Mouse (Mus musculus) embryonic facial prominence, embryonic 11.5 days (tissue): ENCODE measurements at regions not wholly inside any gene's neighbourhood (a gene's known extent, or its start where the extent isn't known, plus 50 kb on each side); places are given as distances from the start of the nearest gene placed in this dataset.
A peak's percentile ranks its signal among the peaks of the same experiment; 100 is the strongest.

Experiments
- ATAC-seq: fragments of 200-750 bp; cut with Nextera tagmentation; replicated peaks from 2 replicates; pipeline ENCODE4 v1.8.0; 2017; ENCODE audit warnings: low read depth; ENCODE audit not compliant: insufficient number of reproducible peaks, low FRiP score, low TSS enrichment
- DNase-seq: peaks from one replicate; pipeline ENCODE4 v3.0.0-alpha.2; 2015; ENCODE audit warnings: low spot score
- H3K27ac ChIP-seq: fragments of 300-500 bp; sonication (generic); replicated peaks from 2 replicates; pipeline ENCODE4 v1.5.1; 2014; ENCODE audit warnings: mild to moderate bottlenecking, low read depth, low read length, control low read depth
- H3K27me3 ChIP-seq: fragments of 300-500 bp; sonication (generic); 2 replicates; pipeline ENCODE4 v1.6.1; 2014; ENCODE audit warnings: mild to moderate bottlenecking, low read length, moderate library complexity, mixed read lengths; ENCODE audit not compliant: control insufficient read depth, insufficient read depth
- H3K36me3 ChIP-seq: fragments of 300-500 bp; sonication (generic); replicated peaks from 2 replicates; pipeline ENCODE4 v1.6.1; 2014; ENCODE audit warnings: low read depth, mild to moderate bottlenecking, low read length, moderate library complexity, mixed read lengths; ENCODE audit not compliant: control insufficient read depth, insufficient read depth
- H3K4me1 ChIP-seq: fragments of 300-500 bp; sonication (generic); 2 replicates; pipeline ENCODE4 v1.6.1; 2014; ENCODE audit warnings: low read length, mixed read lengths; ENCODE audit not compliant: control insufficient read depth, insufficient read depth
- H3K4me2 ChIP-seq: fragments of 300-500 bp; sonication (generic); 2 replicates; pipeline ENCODE4 v1.6.1; 2014; ENCODE audit warnings: low read depth, mild to moderate bottlenecking, control low read depth, low read length, moderate library complexity
- H3K4me3 ChIP-seq: fragments of 300-500 bp; sonication (generic); 2 replicates; pipeline ENCODE4 v1.5.1; 2014; ENCODE audit warnings: low read depth, low read length, control low read depth
- H3K9ac ChIP-seq: fragments of 300-500 bp; sonication (generic); replicated peaks from 2 replicates; pipeline ENCODE4 v1.6.1; 2014; ENCODE audit warnings: mild to moderate bottlenecking, control low read depth, low read length
- H3K9me3 ChIP-seq: fragments of 300-500 bp; sonication (generic); replicated peaks from 2 replicates; pipeline ENCODE4 v1.6.1; 2016; ENCODE audit warnings: mild to moderate bottlenecking, low read length, inconsistent platforms, mixed read lengths; ENCODE audit not compliant: control insufficient read depth
- WGBS: fragments of 180-500 bp; shearing (Covaris S2); extraction: QIAGEN DNeasy Blood & Tissue Kit; methylation state at CpG from one replicate; pipeline ENCODE4 v1.1.7; 2014; 5-methylcytosine and 5-hydroxymethylcytosine counted together

- Histone ChIP-seq H3K9ac (no peak overlapping the region), H3K4me2 (no peak overlapping the region), H3K27ac (no peak overlapping the region), H3K4me3 (no peak overlapping the region), H3K36me3 (no peaks in the 10 kb centered on the region), H3K4me1 (no peaks in the 10 kb centered on the region), H3K27me3 (no peaks in the 10 kb centered on the region), H3K9me3 (no peaks in the 10 kb centered on the region)
- no peak for ATAC-seq
- WGBS, result 13% methylated on average over 3 of the region's 3 CpGs
- DNase-seq, result peak; percentile 49
Observed at GRCm38 (mm10) chr14:45740662-45741061, 82.7 kb upstream of the Ddhd1 start.

GRCm38 (mm10) chr14:45746176-45746575 lies 88.2 kb upstream of the Ddhd1 start:
- ATAC-seq (no peak), DNase-seq (no peak)
- Histone ChIP-seq H3K27me3 (no peaks in the 10 kb centered on the region), H3K36me3 (no peaks in the 10 kb centered on the region), H3K4me2 (no peak overlapping the region), H3K9me3 (no peaks in the 10 kb centered on the region), H3K9ac (no peak overlapping the region), H3K27ac (no peak overlapping the region), H3K4me3 (no peak overlapping the region), H3K4me1 (no peaks in the 10 kb centered on the region)
- WGBS, result 88% methylated on average over 5 of the region's 5 CpGs

- DNase-seq (no peak), ATAC-seq (no peak)
- no peak overlapping the region for H3K9ac ChIP-seq
- WGBS, result 14% methylated on average over 1 of the region's 1 CpGs
- H3K36me3 ChIP-seq, result no peaks in the 10 kb centered on the region
- H3K4me2 ChIP-seq, result no peak overlapping the region
- H3K27me3 ChIP-seq, result no peaks in the 10 kb centered on the region
- H3K4me1 ChIP-seq, result no peaks in the 10 kb centered on the region
- H3K4me3 ChIP-seq, result no peak overlapping the region
- no peaks in the 10 kb centered on the region for H3K9me3 ChIP-seq
- no peak overlapping the region for H3K27ac ChIP-seq
Observed at GRCm38 (mm10) chr14:45757376-45757775, 99.4 kb upstream of the Ddhd1 start.

GRCm38 (mm10) chr14:45760890-45761680 lies 103.1 kb upstream of the Ddhd1 start:
- WGBS, result 94% methylated on average over 16 of the region's 16 CpGs
- no peak overlapping the region for H3K4me2 ChIP-seq

GRCm38 (mm10) chr14:45764231-45764630 lies 106.3 kb upstream of the Ddhd1 start:
- Histone ChIP-seq H3K36me3 (no peaks in the 10 kb centered on the region), H3K9me3 (no peaks in the 10 kb centered on the region), H3K9ac (no peak overlapping the region), H3K4me1 (no peaks in the 10 kb centered on the region), H3K27me3 (no peaks in the 10 kb centered on the region), H3K4me3 (no peak overlapping the region), H3K4me2 (no peak overlapping the region), H3K27ac (no peak overlapping the region)
- 61% methylated on average over 3 of the region's 3 CpGs for WGBS
- DNase-seq (no peak), ATAC-seq (no peak)

More at GRCm38 (mm10) chr14:45760890-45761680, 103.1 kb upstream of the Ddhd1 start:
- H3K9ac ChIP-seq, result no peak overlapping the region
- no peaks in the 10 kb centered on the region for H3K27me3 ChIP-seq
- no peaks in the 10 kb centered on the region for H3K4me1 ChIP-seq
- ATAC-seq (no peak), DNase-seq (no peak)
- H3K9me3 ChIP-seq, result no peaks in the 10 kb centered on the region
- H3K27ac ChIP-seq, result no peak overlapping the region
- H3K36me3 ChIP-seq, result no peaks in the 10 kb centered on the region
- H3K4me3 ChIP-seq, result no peak overlapping the region

- DNase-seq, result no peak
- peak; percentile 70; the same call in 1 of the 2 replicates for ATAC-seq
- WGBS, result 88% methylated on average over 1 of the region's 1 CpGs
- Histone ChIP-seq H3K27ac (no peak overlapping the region), H3K4me2 (no peak overlapping the region), H3K4me3 (no peak overlapping the region), H3K9me3 (no peaks in the 10 kb centered on the region), H3K4me1 (no peaks in the 10 kb centered on the region), H3K36me3 (no peaks in the 10 kb centered on the region), H3K9ac (no peak overlapping the region), H3K27me3 (no peaks in the 10 kb centered on the region)
Observed at GRCm38 (mm10) chr14:45766582-45766981, 108.6 kb upstream of the Ddhd1 start.

- no peaks in the 10 kb centered on the region for H3K27me3 ChIP-seq
- no peaks in the 10 kb centered on the region; the same call in 1 of the 2 replicates for H3K36me3 ChIP-seq
- no peaks in the 10 kb centered on the region for H3K4me1 ChIP-seq
- no peak overlapping the region for H3K4me3 ChIP-seq
- 16% methylated on average over 19 of the region's 19 CpGs for WGBS
- ATAC-seq (peak; percentile 79), DNase-seq (peak; percentile 85)
- H3K4me2 ChIP-seq, result peak overlapping the region; percentile 21; the same call in 1 of the 2 replicates
- no peak overlapping the region for H3K27ac ChIP-seq
- H3K9me3 ChIP-seq, result no peaks in the 10 kb centered on the region
- no peak overlapping the region for H3K9ac ChIP-seq
Observed at GRCm38 (mm10) chr14:45772665-45773277, 114.8 kb upstream of the Ddhd1 start.

GRCm38 (mm10) chr14:45773326-45773725 lies 115.4 kb upstream of the Ddhd1 start:
- no peaks in the 10 kb centered on the region for H3K27me3 ChIP-seq
- DNase-seq (no peak), ATAC-seq (no peak)
- no peaks in the 10 kb centered on the region for H3K4me1 ChIP-seq
- H3K27ac ChIP-seq, result no peak overlapping the region
- WGBS, result 49% methylated on average over 7 of the region's 7 CpGs
- no peak overlapping the region for H3K4me3 ChIP-seq
- H3K36me3 ChIP-seq, result no peaks in the 10 kb centered on the region; the same call in 1 of the 2 replicates
- H3K9me3 ChIP-seq, result no peaks in the 10 kb centered on the region
- no peak overlapping the region for H3K4me2 ChIP-seq
- H3K9ac ChIP-seq, result no peak overlapping the region
